Mouse (Mus musculus): ENCODE measurements around the gene Nrcam.

The Nrcam gene

DNA sequence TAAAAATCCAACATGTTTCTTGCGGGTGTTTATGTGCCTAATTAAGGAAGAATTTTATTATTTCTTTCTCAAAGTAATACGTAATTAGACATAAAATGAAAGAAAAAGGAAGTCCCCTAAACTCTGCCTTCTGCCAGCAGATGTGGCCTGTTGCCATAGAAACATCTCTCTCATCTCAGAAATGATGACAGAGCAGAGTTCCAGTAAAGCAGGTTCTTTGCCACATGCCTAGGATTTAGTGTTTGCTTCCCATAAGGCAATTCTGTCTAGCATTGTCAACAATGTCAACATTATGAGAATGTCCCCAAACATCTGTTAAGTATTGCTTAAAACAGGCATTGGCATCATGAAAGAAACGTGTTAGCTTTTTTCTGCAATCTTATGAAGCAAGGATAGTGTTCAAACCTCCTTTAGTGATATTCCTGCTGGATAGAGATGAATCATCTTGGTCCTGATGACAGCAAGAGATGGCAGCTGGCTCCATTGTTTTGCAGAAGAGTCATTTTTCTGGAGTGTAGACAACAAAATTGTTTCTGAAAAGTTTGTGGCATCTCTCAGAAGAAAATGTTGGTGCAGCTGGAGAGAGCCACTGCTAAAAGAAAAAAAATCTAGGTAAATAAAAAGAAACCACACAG, 42.5 kb downstream of the Nrcam start:
- no peak for DNase-seq

DNA sequence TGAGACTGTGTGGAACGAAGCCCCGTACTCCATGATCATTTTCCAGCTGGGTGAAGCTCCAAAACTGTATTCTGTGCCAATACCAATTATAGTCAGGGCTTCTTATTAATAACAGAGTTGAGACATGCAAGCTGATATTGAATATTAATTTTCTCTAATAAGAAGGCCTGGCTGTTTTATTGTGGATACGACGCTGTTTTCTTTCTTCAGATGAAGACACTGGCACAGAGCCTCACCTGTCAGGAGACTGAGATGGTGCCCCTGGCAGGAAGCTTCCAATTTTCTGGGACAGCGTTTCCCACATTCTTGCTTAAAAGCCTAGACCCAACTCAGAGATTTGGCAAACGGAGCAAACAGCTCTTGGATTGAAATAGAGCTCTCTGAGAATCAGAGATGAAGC, 47.3 kb downstream of the Nrcam start:
- peak; percentile 31 to 43 for DNase-seq

DNA sequence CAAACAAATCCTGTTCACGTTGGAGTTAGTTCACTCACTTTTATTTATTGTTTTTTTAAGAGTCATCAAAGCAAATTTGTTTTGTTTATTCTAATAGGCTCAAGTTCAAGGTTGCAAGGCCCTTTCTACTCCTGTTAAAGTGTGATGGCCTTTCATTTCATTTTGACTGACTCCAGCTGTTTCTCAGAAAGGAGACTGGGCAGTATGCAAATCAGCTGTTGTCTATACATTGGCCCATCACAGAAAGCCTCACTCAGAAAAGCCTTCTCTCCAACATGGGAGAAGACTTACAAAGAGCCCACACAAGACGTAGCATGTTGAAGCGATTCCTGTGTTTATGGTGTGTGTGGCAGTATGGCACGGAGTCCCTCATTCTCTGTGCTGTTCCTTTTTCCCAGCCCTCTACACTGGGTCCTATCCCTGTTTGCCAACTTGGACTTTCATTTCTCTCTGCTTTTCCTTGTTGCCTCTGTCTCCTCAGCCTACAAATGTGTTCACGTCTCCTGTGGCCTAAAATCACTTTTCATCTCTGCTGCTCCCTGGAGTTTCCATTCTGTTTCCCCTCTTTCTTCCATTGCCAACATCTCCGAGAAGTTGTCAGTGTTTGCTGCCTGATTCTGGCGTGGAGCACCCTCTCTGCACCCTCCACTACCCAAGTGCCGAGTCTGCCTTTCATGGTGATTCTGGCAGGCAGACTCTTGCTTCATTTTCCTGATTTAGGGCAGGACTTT, 49.9 kb downstream of the Nrcam start:
- peak in 1 of 2 experiments; percentile 19 for DNase-seq

DNA sequence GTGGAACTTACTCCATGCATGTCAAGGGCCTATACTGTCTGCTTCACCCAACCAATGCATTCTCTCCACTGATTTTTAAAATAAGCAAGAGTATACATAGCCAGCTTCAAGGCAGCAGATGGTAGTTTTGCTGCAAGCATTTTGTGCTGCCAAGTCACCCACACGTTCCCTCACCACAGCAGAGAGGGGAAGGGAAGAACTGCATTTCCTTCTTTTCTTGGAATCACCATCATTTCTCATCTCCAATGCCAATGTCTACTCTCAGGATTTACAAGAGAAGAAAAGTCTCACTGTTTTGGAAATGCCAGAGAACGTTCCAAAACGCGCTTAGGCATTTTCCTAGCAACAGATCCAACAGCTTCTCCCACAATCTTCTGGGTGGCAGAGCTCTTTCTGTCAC, 52.1 kb downstream of the Nrcam start:
- DNase-seq = peak; percentile 71 to 75

DNA sequence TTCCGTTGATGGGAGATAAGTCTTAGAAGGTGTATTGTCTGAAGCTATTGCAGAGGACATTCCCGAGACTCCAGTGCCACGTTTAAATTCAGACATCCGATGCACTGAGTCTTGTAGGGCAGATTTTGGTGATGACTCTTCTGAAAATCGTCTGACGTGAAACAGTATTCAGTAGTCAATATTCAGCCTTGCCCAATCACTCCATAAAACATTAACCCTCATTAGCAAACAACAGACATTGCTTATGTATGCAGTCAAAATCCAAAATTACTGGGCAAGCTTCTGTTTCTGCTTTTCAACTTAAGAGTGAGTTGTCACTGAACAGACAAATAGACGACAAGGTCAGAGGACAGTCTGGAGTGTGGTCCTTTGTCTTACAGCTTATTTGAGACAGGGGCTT, 57.7 kb downstream of the Nrcam start:
- DNase-seq = no peak

DNA sequence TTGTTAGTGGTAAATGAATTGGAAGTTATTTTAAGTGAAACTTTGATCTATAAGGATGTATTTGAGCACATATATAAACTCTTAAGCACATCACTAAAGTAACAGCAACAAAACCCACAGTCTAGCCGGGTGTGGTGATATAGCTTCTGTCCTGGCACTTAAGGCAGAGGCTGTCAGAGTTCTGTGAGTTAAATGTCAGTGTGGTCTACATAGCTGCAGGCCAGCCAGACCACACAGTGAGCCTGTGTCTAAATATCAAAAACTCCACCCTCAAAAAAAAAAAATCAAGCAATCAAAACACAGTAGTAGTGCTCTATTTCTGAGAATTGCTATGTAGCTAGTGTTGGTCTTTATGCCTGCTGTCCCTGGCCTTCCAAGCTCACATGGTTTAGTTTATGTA, 59.5 kb downstream of the Nrcam start:
- no peak for DNase-seq

DNA sequence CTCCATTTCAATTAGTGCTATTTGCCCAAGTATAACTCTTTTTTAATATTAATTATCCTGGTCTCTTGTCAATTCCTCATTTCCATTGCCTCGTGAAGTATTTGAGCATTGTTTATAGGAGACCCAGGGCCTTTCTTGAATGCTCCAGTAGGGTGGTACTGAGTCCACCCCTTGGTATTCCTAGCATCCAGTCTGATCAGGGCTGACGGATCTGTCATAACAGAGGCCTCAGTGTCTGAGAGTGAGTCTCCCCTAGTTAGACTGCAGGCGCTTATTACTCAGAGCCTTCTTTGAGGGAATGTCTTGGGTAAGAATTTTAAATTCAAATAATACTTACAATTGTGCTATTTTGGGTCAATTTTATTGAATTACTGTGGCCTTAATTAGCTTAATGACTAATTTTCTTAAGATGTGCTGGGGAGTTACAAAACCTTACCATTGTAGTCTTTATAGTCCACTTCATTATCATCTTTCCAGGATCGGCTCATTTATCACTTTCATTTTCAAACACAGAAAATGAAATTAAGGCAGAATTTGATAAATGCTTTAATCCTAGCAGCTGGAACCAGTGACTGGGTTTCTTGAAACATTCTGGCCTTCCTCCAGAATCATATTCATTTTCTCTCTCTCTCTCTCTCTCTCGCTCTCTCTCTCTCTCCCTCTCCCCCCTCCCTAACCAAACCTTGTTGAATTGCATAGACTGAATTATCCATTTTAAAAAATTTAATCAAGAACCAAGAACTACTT, 61.9 kb downstream of the Nrcam start:
- no peak for DNase-seq

DNA sequence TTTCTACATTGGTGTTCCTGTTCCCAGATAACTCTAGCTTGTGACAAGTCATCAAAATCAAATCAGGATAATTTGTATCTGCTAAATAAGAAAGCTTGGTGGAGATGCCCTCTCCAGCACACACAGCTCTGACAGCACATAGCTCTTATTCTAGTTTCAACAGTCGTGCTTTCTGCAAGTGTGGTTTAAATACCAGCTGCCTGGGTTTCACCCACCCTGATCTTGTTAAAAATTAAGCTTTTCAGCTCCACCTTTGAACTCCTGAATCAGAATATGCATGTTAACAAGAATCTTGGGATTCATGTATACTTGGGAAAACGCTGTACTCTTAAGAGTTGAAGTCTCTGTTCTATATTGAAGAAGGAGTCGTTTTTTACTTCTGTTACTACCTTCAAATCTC, 66.2 kb downstream of the Nrcam start:
- no peak for DNase-seq

DNA sequence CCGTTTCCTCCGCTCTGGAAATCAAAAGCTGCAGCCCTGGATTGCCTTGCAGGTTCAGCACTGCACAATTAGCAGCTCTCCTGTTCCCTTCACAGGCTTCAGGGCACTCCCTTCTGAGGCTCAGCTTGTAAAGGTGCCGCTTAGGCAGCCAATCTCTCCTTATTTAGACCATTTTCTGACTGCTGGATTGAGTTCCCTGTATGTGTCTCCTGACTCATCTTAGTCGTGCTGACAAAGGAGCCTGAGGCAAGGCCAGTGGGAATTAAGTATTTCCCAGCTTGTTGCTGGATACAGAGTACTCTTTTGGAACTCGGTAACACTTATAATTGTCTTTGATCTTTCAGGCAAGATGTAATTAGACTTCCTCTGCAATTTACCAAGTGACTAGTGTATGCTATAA, 69.1 kb downstream of the Nrcam start:
- DNase-seq = no peak

DNA sequence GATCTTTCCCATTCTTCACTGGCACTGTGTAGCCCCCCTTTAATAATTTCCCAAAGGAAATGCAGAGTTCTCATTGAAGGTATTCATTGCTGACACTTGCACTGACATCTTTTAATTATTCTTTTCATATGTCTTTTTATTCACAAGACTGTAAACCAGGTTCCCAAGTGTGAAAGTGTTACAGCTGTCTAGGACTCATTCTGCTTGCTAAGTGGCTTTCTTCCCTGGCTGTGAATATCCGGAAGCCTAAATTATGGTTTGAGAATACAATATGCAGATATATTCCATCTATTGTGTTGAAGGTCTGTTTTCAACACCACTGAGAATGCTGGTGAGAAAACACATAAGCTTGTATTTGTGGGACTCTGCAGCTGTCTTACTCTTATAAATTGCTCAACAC, 73.4 kb downstream of the Nrcam start:
- DNase-seq = no peak

DNA sequence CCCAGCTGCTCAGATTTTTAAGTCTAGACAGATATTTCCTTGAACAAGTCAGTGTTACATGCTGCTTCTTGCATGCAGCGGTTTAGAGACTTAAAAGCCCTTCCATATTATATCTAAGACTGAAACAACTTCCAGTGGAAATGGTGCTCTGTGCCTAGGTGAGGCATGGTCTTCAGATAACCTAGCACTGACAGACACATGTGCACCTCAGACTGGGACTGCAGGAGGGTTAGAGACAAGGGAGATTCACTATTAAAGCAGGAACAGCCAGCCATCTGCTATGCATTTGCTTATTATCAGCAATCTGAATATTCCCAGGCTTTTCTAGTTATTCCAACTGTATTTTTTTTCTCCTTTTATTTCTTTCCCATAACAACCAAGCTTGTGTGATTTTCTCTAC, 74.6 kb downstream of the Nrcam start:
- no peak for DNase-seq

DNA sequence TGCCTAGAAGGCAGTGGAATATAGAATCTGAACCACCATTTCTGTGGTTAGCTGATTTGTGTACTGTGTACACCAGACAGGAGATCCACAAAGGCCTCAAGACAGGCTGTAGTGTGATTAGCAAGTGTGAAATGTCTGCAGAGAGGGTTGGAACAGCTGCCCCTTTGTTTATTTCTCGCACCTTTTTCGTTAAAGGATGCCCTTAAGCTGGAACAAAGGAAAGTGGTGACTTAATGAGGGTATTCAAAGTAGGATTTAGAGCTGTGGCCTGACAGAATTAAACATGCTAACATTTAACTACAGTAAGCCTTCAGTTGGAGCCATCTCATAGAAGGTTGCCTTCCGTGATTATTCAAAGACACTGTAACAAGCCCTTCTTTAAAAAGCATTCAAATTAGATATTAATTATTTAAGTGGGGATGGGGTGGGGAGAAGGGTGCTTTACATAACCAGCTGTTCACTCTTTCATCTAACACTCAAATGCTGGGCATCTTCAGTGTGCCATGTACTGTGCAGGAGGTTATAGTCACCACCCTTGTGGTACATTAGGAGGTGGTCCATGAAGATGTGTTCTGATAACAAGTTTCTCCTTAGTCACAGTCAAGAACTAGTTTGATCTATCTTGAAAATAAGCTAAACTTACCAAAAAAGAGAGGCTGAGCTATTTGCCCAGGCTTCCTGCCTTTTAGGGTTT, 75.2 kb downstream of the Nrcam start:
- DNase-seq = no peak

DNA sequence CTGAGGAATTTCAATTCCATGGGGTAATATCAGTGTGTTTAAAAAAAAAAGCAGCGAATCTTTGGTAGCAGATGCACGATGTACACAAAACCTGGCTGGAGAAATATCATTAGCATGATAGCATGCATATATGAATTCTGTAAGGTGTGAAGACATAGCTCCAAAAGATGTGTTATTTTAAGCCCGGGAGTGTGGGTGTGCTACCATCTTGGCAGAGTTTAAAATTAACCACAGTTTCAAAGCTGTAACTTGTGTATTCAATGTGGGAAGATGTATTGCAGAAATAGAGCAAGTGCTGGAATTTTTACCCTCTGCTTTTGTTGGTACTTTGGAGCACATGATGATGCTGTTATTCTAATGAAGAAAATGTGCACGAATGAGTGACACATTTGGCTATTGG, 81.1 kb downstream of the Nrcam start:
- no peak for DNase-seq

DNA sequence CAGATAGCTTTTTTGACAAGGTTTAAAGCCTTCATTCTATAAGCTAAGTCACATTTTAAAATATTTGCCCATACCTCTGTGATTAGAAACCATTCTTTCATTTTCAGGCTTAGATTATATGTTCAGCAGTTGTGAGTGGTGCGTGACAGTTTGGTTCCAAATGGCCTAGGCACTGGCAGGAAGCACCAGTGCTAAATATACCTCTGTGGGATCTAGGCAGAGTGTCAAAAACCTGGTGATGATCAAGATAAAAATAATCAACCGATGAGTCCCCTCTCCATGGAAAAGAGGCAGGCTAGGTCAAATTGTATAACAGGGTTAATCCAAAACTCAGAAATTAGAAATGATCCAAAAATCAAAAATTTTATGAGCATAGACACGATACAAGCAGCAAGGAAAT, 82.3 kb downstream of the Nrcam start:
- peak; percentile 38 to 54 for DNase-seq

DNA sequence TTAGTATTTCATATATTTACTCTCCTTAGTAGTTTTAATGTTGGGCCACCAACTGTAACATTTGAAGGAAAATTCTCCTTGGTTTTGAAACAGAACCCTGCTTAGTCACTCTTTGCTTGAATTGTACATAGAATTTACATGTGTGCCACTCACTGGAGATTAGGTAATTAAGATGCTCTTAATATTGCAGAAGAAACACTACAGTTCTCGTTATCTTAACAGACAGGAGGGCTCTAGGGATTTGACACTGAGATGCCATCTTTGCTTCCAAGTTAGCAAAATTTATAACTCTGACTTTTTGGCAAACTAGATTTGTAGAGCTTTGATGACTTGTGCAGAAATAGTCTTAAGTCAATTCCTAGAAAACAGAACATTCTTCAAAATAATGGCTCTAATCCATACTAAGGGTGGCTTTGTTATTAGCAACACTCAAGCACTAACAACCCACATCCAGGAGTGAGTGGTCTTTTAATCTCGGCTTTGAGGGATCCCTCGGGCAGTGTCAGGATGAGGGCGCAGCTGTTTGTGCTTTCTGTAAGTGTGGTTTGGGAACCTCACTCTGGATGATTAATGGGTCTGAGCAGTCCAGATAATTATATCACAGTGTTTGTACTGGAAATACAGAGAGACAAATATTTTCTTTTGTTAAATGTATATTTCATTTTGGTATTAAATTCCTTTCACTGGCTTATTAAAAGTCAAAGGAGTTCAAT, 93.6 kb downstream of the Nrcam start:
- no peak for DNase-seq

DNA sequence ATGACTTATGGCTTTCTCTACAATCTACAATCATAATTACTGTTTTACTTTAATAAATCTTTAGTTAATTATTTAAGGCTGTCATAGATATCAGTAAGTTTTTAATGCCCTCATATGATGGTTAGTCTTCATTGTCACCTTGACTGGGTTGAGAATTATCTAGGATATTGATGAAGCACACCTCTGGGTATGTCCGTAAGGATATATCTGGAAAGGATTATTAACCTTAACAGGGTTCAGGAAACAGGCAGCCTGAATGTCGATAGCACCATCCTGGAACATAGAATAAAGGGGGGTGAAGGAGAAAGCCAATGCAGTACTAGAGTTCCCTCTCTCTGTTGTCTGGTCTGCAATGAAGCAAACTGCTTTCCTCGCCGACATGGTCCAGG, 94.2 kb downstream of the Nrcam start:
- no peak for DNase-seq

DNA sequence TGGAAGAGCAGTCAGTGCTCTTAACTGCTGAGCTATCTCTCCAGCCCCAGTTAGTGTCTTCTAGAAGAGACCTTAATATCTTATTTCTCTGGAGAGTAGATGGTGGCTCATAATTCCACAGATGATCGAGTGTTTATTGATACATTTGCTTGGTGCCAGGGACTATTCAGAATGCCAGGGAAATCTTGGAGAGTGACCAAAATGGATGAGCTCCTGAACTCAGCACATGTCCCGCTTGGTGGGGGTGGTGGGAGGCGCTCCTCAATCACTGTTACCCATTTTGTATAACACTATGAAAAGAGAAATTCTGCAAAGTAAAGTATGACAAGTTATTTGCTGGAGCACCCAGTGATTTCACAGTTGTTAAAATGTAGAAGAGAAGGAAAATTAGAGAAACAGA, 95.3 kb downstream of the Nrcam start:
- no peak for DNase-seq

DNA sequence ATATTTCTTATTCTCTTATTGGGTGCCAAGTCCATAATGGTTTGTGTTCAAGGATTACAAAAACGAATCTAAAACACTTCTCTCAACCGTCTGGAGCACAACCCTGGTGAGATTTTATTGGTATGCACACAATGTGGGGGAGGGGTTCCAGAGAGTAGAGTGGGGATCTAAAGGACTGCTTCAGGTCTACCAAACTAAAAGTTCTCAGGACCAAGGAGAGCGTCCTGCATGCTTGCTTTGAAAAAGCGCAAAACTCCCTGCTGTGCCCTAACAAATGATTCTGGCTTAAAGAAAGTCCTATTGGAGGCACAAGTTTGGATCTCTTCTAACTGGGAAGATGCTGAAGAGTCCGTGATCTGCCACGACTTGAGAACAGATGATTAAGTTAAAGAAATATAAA, 96.4 kb downstream of the Nrcam start:
- DNase-seq = no peak

DNA sequence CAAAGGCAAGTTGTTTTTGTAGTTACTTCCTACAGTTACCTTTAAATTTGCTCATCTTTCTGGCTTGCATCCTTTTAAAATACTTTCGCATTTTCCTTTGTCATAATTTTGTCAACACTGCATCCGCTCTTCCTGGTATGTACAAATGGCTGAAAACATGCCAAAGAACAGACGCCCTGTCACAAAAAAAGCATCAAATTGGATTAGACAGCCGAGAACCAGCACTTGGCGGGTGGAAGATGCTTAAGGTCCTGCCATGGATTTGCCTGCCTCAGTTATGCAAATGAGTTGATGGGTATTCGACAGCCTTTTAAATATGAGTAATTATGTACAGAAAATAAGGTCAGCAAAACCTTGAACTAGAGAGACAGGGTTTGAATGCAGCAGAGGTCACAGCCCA, 101.7 kb downstream of the Nrcam start:
- DNase-seq = peak; percentile 40 to 52

DNA sequence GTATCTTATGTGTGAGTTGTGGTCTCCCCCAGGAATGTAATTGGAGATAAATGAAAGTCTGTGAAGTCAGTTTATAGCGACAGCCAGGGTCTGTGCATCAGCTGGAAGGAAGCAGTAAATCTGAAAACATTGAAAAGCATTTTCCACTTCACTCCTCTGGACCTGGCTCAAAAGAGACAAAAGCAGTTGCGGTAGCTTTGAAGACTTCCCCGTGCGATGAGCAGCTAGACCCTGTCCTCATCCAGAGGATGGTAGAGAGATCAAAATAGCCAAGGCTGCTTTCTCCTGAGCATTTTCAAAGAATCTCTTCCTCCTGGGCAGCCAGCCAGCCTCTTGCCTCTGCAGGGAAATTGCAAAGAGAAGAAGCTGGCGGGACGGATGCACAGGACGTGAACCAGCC, 102.3 kb downstream of the Nrcam start:
- peak; percentile 68 to 80 for DNase-seq

DNA sequence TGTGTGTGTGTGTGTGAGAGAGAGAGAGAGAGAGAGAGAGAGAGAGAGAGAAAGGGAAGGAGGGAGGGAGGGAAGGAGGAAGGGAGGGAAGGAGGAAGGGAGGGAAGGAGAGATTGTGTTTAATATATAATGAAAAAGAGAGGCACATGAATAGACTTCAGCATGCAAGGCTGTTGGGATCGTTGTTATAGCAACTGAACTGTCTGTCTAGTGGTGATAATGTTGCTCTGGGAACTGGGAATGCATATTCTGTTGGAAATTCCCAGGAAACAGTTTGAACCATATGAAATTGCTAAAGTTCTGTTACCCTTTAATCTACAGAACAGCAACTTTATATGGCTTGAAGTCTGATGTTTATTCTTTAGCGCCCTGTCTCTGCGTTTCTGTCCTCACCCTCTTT, 104.0 kb downstream of the Nrcam start:
- no peak for DNase-seq

DNA sequence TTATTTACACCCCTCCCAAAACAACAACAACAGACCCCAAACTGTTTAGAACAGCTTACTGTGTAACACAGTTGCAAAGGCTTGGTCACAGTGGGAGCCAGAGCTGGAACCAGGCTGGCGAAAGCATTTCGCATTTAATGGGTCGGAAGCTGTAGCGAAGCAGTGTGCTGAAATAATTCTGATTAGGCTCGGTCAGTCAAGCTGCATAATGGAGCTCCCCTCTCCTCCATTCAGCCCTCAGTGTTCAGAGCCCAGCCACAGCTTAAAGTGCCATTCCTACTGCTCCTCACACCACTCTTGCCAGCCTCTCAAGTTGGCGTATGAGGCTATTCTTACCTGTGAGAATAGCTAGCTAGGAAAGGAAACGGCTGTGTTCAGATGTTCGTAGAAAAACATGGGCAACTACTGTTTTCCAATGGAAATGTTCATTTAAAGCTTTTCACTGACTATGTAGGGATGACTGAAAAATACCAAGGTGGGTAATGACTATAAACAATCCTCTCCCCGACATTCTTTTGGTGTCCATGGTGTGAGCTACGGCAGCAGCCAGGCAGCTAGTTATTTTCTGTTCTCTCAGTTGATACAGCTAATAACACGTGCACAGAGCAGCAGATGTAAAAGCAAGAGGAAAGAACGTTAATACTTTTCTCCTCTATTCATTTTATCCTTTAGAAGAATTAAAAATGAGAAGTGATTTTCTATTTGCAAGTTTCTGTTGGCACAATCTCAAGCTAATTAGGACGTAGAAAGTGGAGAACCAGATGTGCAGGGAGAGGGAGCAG, 108.6 kb downstream of the Nrcam start:
- peak; percentile 35 to 36 for DNase-seq

Measured in cerebellum, postnatal 25 days (tissue).